Mouse (Mus musculus): ENCODE data around the gene Dhrs7c.

Gene Dhrs7c

GRCm38 (mm10) chr11:67797931-67798330 is at the start of gene Dhrs7c:
Gene Dhrs7c (plus strand): TSS chr11:67798187.
- DNase-seq (ENCODE audit: low read depth): no peak

GRCm38 (mm10) chr11:67756287-67756686 is 41.7 kb upstream of the Dhrs7c start:
- no peak for DNase-seq (ENCODE audit: low read depth)

GRCm38 (mm10) chr11:67757373-67758167 is 40.4 kb upstream of the Dhrs7c start:
- no peak for DNase-seq (ENCODE audit: low read depth)

- no peak for DNase-seq (ENCODE audit: low read depth)
These were observed 26.9 kb upstream of the Dhrs7c start, which contains the start of gene Glp2r for GRCm38 (mm10) chr11:67771053-67771452. Gene Glp2r (minus strand): TSS chr11:67771153.

GRCm38 (mm10) chr11:67771691-67772090 is 26.3 kb upstream of the Dhrs7c start:
- DNase-seq (ENCODE audit: low read depth): no peak

GRCm38 (mm10) chr11:67772577-67772976 is 25.4 kb upstream of the Dhrs7c start:
- DNase-seq (ENCODE audit: low read depth): no peak

- no peak for DNase-seq (ENCODE audit: low read depth)
These were observed 23.6 kb upstream of the Dhrs7c start, which contains the start of gene Gsg1l2 for GRCm38 (mm10) chr11:67774379-67774778. Gene Gsg1l2 (plus strand): TSS chr11:67774608.

- no peak for DNase-seq (ENCODE audit: low read depth)
These were observed 7.8 kb upstream of the Dhrs7c start for GRCm38 (mm10) chr11:67790182-67790581.

- no peak for DNase-seq (ENCODE audit: low read depth)
These were observed 2.2 kb downstream of the Dhrs7c start for GRCm38 (mm10) chr11:67800130-67800723.

- DNase-seq (ENCODE audit: low read depth): no peak
These were observed 3.2 kb downstream of the Dhrs7c start for GRCm38 (mm10) chr11:67801169-67801568.

- no peak for DNase-seq (ENCODE audit: low read depth)
These were observed 7.6 kb downstream of the Dhrs7c start for GRCm38 (mm10) chr11:67805538-67805937.

GRCm38 (mm10) chr11:67806832-67807597 is 9.0 kb downstream of the Dhrs7c start:
- DNase-seq (ENCODE audit: low read depth): no peak

- no peak for DNase-seq (ENCODE audit: low read depth)
These were observed 10.1 kb downstream of the Dhrs7c start for GRCm38 (mm10) chr11:67808051-67808450.

GRCm38 (mm10) chr11:67811535-67811934 is 13.5 kb downstream of the Dhrs7c start:
- no peak for DNase-seq (ENCODE audit: low read depth)

- DNase-seq (ENCODE audit: low read depth): no peak
These were observed 21.6 kb downstream of the Dhrs7c start for GRCm38 (mm10) chr11:67819604-67820003.

GRCm38 (mm10) chr11:67820221-67820620 is 22.2 kb downstream of the Dhrs7c start:
- no peak for DNase-seq (ENCODE audit: low read depth)

- no peak for DNase-seq (ENCODE audit: low read depth)
These were observed 23.6 kb downstream of the Dhrs7c start for GRCm38 (mm10) chr11:67821560-67821959.

GRCm38 (mm10) chr11:67828360-67829059 is 30.5 kb downstream of the Dhrs7c start:
- DNase-seq (ENCODE audit: low read depth): no peak

- no peak for DNase-seq (ENCODE audit: low read depth)
These were observed 31.5 kb downstream of the Dhrs7c start for GRCm38 (mm10) chr11:67829530-67829929.

- no peak for DNase-seq (ENCODE audit: low read depth)
These were observed 33.8 kb downstream of the Dhrs7c start for GRCm38 (mm10) chr11:67831820-67832219.

GRCm38 (mm10) chr11:67835408-67836078 is 37.6 kb downstream of the Dhrs7c start:
- no peak for DNase-seq (ENCODE audit: low read depth)
